Mouse (Mus musculus): ENCODE measurements at regions not wholly inside any gene's neighbourhood (a gene's known extent, or its start where the extent isn't known, plus 50 kb on each side); places are given as distances from the start of the nearest gene placed in this dataset.

- no peak for DNase-seq (ENCODE audit: low spot score in 2 of 2)
These were observed 258.9 kb downstream of the Barhl2 start for GRCm38 (mm10) chr5:106199061-106199460.

- DNase-seq (ENCODE audit: low spot score in 2 of 2) = no peak
These were observed 266.8 kb downstream of the Barhl2 start for GRCm38 (mm10) chr5:106191141-106191540.

- no peak for DNase-seq (ENCODE audit: low spot score in 2 of 2)
These were observed 276.2 kb downstream of the Barhl2 start for GRCm38 (mm10) chr5:106181726-106182125.

GRCm38 (mm10) chr5:106172162-106172561 is 285.8 kb downstream of the Barhl2 start:
- DNase-seq (ENCODE audit: low spot score in 2 of 2) = no peak

- no peak for DNase-seq (ENCODE audit: low spot score in 2 of 2)
These were observed 287.6 kb downstream of the Barhl2 start for GRCm38 (mm10) chr5:106170405-106170804.

- no peak for DNase-seq (ENCODE audit: low spot score in 2 of 2)
These were observed 290.4 kb downstream of the Barhl2 start for GRCm38 (mm10) chr5:106167556-106167955.

GRCm38 (mm10) chr5:106166266-106166665 is 289.9 kb downstream of the Zfp326 start:
- no peak for DNase-seq (ENCODE audit: low spot score in 2 of 2)

GRCm38 (mm10) chr5:106164190-106164589 is 287.8 kb downstream of the Zfp326 start:
- no peak for DNase-seq (ENCODE audit: low spot score in 2 of 2)

GRCm38 (mm10) chr5:106162981-106163653 is 286.8 kb downstream of the Zfp326 start:
- DNase-seq (ENCODE audit: low spot score in 2 of 2) = no peak

GRCm38 (mm10) chr5:106139109-106139508 is 262.7 kb downstream of the Zfp326 start:
- no peak for DNase-seq (ENCODE audit: low spot score in 2 of 2)

- no peak for DNase-seq (ENCODE audit: low spot score in 2 of 2)
These were observed 246.6 kb downstream of the Zfp326 start for GRCm38 (mm10) chr5:106122928-106123327.

GRCm38 (mm10) chr5:106119584-106119983 is 243.2 kb downstream of the Zfp326 start:
- no peak for DNase-seq (ENCODE audit: low spot score in 2 of 2)

GRCm38 (mm10) chr5:106113186-106113585 is 236.8 kb downstream of the Zfp326 start:
- no peak for DNase-seq (ENCODE audit: low spot score in 2 of 2)

- DNase-seq (ENCODE audit: low spot score in 2 of 2) = no peak
These were observed 232.2 kb downstream of the Zfp326 start for GRCm38 (mm10) chr5:106108474-106108971.

GRCm38 (mm10) chr5:106102255-106102654 is 225.9 kb downstream of the Zfp326 start:
- DNase-seq (ENCODE audit: low spot score in 2 of 2) = no peak

- DNase-seq (ENCODE audit: low spot score in 2 of 2) = no peak
These were observed 222.5 kb downstream of the Zfp326 start for GRCm38 (mm10) chr5:106098887-106099286.

GRCm38 (mm10) chr5:106089332-106089731 is 213.0 kb downstream of the Zfp326 start:
- peak; percentile 25 to 30 for DNase-seq (ENCODE audit: low spot score in 2 of 2)

- no peak for DNase-seq (ENCODE audit: low spot score in 2 of 2)
These were observed 212.3 kb downstream of the Zfp326 start for GRCm38 (mm10) chr5:106088478-106089185.

- no peak for DNase-seq (ENCODE audit: low spot score in 2 of 2)
These were observed 207.4 kb downstream of the Zfp326 start for GRCm38 (mm10) chr5:106083786-106084185.

- DNase-seq (ENCODE audit: low spot score in 2 of 2) = no peak
These were observed 206.5 kb downstream of the Zfp326 start for GRCm38 (mm10) chr5:106082891-106083290.

GRCm38 (mm10) chr5:106067124-106067551 is 190.8 kb downstream of the Zfp326 start:
- no peak for DNase-seq (ENCODE audit: low spot score in 2 of 2)

- DNase-seq (ENCODE audit: low spot score in 2 of 2) = no peak
These were observed 190.3 kb downstream of the Zfp326 start for GRCm38 (mm10) chr5:106066706-106067105.

- no peak for DNase-seq (ENCODE audit: low spot score in 2 of 2)
These were observed 188.0 kb downstream of the Zfp326 start for GRCm38 (mm10) chr5:106064366-106064765.

All from layer of hippocampus, adult 18-20 months (tissue).